Mouse (Mus musculus): ENCODE measurements around the gene Cfap61.

The Cfap61 gene

DNA sequence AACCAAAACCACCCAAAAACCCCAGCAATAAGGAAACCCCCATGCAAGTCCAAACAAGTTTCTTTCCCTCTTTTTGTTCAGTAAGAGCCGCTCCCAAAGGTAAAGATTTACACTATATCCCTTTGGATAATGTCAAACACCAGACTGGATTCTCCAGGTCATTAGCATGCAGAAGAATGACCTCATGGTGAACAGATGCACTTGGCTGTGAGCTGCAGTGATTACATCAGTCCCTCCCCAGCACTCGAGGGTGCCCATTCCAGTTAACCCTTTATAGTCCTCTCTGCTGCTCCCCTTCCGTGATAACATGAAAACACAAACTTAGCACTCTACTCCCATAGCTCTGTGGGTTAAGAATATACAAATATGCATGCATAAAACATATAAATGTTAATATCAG is 322.5 kb downstream of the Cfap61 start:
- no peak for DNase-seq (ENCODE audit: low read depth, low spot score)

DNA sequence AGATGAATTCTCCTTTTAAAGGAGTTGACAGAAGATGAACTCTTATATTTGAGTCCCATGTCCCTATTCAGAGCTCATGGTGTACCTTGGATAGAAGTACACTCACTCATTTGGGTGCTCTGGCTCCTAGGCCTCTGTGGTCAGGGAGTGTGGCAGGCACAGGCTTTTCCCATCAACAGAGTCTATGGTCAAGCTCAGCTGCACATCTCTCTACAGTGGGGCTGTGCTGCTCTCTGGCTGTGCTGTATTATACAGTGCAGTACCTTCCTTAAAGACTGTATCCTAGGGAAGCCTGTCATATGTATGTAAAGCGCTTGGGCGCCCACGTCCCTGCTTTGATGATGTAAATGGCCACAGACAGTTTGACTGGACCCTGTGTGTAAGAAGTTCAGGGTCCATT is 323.0 kb downstream of the Cfap61 start:
- no peak for DNase-seq (ENCODE audit: low read depth, low spot score)

DNA sequence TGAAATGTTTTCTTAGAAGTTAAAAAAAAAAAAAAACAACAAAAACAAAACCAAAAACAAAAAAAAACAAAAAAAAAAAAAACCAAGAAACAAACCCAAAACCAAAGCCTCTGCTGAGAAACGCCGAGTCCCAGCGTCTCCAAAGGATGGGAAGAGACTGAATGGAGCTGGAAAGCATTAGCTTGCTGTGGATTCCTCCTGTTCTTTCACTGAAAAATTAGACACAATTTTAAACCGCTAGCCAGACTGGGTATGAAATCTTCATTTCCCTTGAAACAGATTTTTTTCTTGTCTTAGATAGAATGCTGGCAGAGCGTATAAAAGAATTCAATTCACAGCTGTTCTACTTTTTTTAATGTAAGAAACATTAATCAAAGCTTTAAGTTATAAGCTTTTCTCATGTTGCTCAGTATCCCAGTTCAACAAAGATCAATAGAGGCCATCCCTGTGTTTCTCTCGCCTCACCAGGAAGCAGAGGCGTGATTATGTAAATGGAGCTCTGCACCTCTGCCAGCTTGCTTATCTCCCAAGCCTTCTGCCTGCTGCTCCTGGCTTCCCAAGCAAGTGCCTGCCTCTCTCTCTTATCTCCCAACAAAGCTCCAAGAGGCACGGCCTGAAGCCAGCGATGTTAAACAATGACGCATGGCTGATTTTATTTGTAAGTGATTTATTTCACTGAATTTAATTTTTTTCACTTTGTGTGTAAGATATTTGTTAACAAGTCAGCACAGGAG is 324.3 kb downstream of the Cfap61 start:
- DNase-seq (ENCODE audit: low read depth, low spot score), result peak; percentile 73

DNA sequence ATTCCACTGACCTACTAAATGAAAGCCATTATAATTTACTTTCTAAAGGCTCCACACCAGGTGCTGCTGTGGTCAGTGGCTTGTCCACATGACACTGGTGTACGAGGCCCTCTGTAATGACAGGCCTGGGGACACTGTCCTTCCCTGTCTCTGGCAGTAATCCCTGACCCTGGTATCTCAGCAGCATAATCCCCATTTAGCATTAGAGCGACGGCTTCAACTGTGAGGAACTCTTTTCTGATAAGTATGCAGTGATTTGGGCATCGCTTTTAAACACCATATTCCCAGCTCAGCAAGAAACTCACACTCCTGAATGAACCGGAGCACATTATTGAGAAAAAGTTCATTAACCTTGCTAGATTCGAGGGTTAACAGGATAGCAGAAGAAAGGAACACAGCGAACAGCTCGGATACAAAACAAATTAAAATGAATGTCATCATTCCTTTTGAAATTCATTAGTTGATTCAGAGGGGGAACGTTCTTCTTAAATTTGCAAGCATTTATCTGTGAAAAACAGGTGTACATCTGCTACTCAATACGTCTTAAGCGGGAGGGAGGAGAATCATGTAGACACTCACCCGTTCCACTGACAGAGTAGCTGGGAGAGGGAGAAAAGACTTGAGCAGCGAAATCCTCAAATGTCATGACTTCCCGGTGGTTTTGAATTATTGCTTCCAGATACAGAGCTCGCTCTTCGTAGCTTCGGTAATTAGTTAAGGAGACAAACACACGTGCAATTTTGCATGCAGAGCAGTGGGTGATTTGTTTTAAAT is 325.4 kb downstream of the Cfap61 start:
- DNase-seq (ENCODE audit: low read depth, low spot score), result no peak

DNA sequence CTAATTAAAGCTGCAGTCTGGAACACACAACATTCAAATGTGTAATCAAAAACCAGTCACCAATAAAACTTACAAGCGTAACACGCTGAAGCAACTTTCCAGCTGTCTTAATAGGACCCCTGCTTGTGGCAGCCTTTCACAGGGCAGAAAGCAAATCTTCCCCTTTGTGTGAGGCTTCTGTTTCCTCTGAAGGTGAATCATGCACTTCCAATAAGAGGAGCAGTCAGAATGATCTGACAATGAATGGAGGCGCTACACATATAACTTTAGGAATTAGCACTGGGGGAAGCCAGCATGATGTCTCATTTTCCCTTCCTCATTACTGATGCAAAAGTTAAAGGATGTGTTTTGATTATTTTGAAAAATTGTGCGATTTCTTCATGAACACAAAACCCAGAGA is 326.6 kb downstream of the Cfap61 start:
- no peak for DNase-seq (ENCODE audit: low read depth, low spot score)

DNA sequence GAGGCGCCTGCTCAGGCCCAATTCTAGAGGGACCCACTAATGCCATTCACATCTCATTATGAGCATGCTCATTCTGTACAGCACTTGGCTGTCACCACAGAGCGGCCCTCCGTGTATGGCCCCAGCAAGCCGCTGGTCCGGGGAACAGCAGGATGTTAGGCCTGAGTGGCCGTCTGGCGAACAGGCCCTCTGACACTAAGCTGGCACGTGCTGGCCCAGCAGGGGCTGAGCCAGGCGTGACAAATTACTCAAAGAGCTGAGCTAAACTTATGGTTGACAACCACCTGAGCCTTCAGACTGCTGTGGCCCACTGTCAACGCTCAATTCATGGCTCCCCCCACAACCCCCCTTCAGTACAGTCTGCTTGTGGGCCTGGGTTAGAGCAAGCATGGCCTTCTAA is 327.6 kb downstream of the Cfap61 start:
- DNase-seq (ENCODE audit: low read depth, low spot score), result no peak

DNA sequence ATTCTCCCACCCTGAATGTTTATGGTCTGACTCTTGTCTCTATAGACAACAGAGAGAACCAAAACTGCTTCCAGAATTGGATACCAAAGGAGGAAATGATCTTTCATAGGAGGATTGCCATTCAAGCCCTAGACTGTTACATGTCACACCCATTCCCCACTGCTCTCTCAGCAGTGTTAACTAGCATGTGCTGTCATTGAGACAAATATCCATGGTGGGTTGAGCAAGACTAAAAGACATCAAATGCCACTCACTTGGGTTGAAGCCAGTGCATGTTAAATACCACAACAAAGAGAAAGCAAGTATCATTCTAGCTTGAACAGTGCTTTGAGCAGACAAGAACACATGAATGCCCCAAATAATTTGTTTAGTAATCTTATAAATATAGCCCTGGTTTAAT is 328.4 kb downstream of the Cfap61 start:
- no peak for DNase-seq (ENCODE audit: low read depth, low spot score)

Measured in telencephalon, adult 2 months (tissue).